Mouse (Mus musculus) midbrain, postnatal 0 days (tissue): ENCODE data around the gene Adcy6. TPM values are rescaled to one million over a fixed set of nuclear protein-coding genes. Genes with fewer than 3 reads are reported as not detected.
A peak's percentile ranks its signal among the peaks of the same experiment; 100 is the strongest.

Source experiments
- ATAC-seq: fragments of 200-750 bp; cut with Nextera tagmentation; 2 replicates; pipeline ENCODE4 v1.8.0; 2017; ENCODE audit warnings: moderate number of reproducible peaks, mild to moderate bottlenecking, moderate TSS enrichment, moderate library complexity; ENCODE audit not compliant: low FRiP score
- DNase-seq: peaks from one replicate; pipeline ENCODE4 v3.0.0-alpha.2; 2015; ENCODE audit warnings: low spot score
- H3K27ac ChIP-seq: fragments of 300-500 bp; sonication (generic); 2 replicates; pipeline ENCODE4 v1.5.1; 2014; ENCODE audit warnings: low read depth, mild to moderate bottlenecking, low read length, mixed read lengths
- H3K27me3 ChIP-seq: fragments of 300-500 bp; sonication (generic); 2 replicates; pipeline ENCODE4 v1.6.1; 2014; ENCODE audit warnings: low read length, control low read depth, mixed read lengths; ENCODE audit not compliant: insufficient read depth
- H3K36me3 ChIP-seq: fragments of 300-500 bp; sonication (generic); 2 replicates; pipeline ENCODE4 v1.6.1; 2014; ENCODE audit warnings: low read length, control low read depth, mixed read lengths; ENCODE audit not compliant: insufficient read depth
- H3K4me1 ChIP-seq: fragments of 300-500 bp; sonication (generic); 2 replicates; pipeline ENCODE4 v1.6.1; 2014; ENCODE audit warnings: mild to moderate bottlenecking, control low read depth, antibody characterized with exemption, low read length, mixed read lengths; ENCODE audit not compliant: insufficient read depth
- H3K4me2 ChIP-seq: fragments of 300-500 bp; sonication (generic); 2 replicates; pipeline ENCODE4 v1.6.1; 2014; ENCODE audit warnings: low read depth, mild to moderate bottlenecking, low read length, mixed read lengths; ENCODE audit not compliant: poor library complexity, severe bottlenecking
- H3K4me3 ChIP-seq: fragments of 300-500 bp; sonication (generic); 2 replicates; pipeline ENCODE4 v1.5.1; 2014; ENCODE audit warnings: low read depth, mild to moderate bottlenecking, low read length, moderate library complexity
- H3K9ac ChIP-seq: fragments of 300-500 bp; sonication (generic); replicated peaks from 2 replicates; pipeline ENCODE4 v1.6.1; 2014; ENCODE audit warnings: mild to moderate bottlenecking, low read length, moderate library complexity, mixed read lengths; ENCODE audit not compliant: poor library complexity, severe bottlenecking
- H3K9me3 ChIP-seq: fragments of 300-500 bp; sonication (generic); 2 replicates; pipeline ENCODE4 v1.6.1; 2016; ENCODE audit warnings: low read length, control low read depth
- CTCF ChIP-seq: IDR thresholded peaks from 2 replicates; pipeline ENCODE4 v1.5.1; 2016; ENCODE audit warnings: antibody characterized with exemption, mild to moderate bottlenecking
- WGBS: fragments of 180-500 bp; shearing (Covaris S2); extraction: QIAGEN DNeasy Blood & Tissue Kit; methylation state at CpG from one replicate; pipeline ENCODE4 v1.1.7; 2014; 5-methylcytosine and 5-hydroxymethylcytosine counted together
- polyA plus RNA-seq: library from polyadenylated mRNA; unstranded; fragments of >200 nt; fragmentation: Nextera tagmentation; extraction: Ambion mirVana; gene quantifications from 2 replicates; pipeline ENCODE4 v1.2.1, GENCODE M21; 2015
- total RNA-seq: library from RNA; depleted of rRNA; stranded (reverse); fragments of >200 nt; gene quantifications from 2 replicates; pipeline ENCODE4 v1.2.3, GENCODE M21; 2014

Gene Adcy6
- total and polyA plus RNA-seq, 2 experiments from 2014 or later: 5.5 to 38.0 TPM

DNA sequence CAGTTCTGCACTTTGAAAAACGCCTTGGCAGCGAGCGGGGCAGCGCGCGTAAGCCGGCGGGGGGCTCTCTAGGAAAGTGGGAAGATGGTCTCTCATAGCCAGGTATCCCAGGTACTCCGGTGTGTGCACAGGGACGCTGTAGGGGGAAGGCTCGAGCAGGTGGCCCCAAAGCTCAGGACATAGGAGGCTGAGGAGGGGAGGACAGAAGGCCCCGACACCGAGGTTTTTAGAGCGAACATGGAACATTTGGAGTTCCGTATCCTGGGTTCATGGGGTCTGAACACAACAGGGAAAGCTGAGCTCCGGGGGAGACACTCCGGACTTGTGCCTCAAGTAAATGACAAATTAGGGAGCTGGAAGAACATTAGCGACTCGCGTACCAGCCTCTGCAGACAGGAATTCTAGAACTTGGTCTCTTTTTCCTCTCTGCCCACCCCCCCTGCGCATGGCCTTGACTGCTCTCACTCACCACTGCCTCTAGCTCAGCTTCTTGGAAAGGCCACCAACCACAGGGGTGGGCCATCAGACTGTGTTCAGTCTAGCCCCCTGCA is 25.5 kb upstream of the Adcy6 start:
- TF ChIP-seq CTCF: peak; percentile 42
- peaks cover 8% of the 10 kb centered on the region; the same call in 1 of the 2 replicates for H3K36me3 ChIP-seq
- H3K4me3 ChIP-seq: peak overlapping the region; percentile 68
- ATAC-seq: no peak
- H3K27me3 ChIP-seq: no peaks in the 10 kb centered on the region
- peak; percentile 43 for DNase-seq
- WGBS: under 1% methylated on average over 21 of the region's 21 CpGs
- H3K4me1 ChIP-seq: peaks cover 17% of the 10 kb centered on the region
- H3K4me2 ChIP-seq: peak overlapping the region; percentile 88
- peak overlapping the region; percentile 98 for H3K27ac ChIP-seq
- H3K9ac ChIP-seq: peak overlapping the region; percentile 93
- no peaks in the 10 kb centered on the region for H3K9me3 ChIP-seq

- peak overlapping the region; percentile 68 for H3K4me3 ChIP-seq
- H3K4me1 ChIP-seq: peaks cover 17% of the 10 kb centered on the region
- peak; percentile 44 for ATAC-seq
- no peaks in the 10 kb centered on the region for H3K27me3 ChIP-seq
- peaks cover under 1% of the 10 kb centered on the region; the same call in 1 of the 2 replicates for H3K36me3 ChIP-seq
- peak; percentile 72 for DNase-seq
- peak overlapping the region; percentile 93 for H3K9ac ChIP-seq
- peak overlapping the region; percentile 98 for H3K27ac ChIP-seq
- WGBS: 1% methylated on average over 47 of the region's 65 CpGs
- peak overlapping the region; percentile 88 for H3K4me2 ChIP-seq
- H3K9me3 ChIP-seq: no peaks in the 10 kb centered on the region
- no peak for TF ChIP-seq CTCF
These were observed 24.7 kb upstream of the Adcy6 start for GRCm38 (mm10) chr15:98634541-98635081.

- H3K36me3 ChIP-seq: no peaks in the 10 kb centered on the region
- peak overlapping the region; percentile 98 for H3K27ac ChIP-seq
- H3K9me3 ChIP-seq: no peaks in the 10 kb centered on the region
- peak; percentile 14 for DNase-seq
- H3K4me3 ChIP-seq: peak overlapping the region; percentile 68
- no peak for TF ChIP-seq CTCF
- WGBS: under 1% methylated on average over 25 of the region's 25 CpGs
- no peaks in the 10 kb centered on the region for H3K27me3 ChIP-seq
- peak overlapping the region; percentile 93 for H3K9ac ChIP-seq
- peaks cover 17% of the 10 kb centered on the region for H3K4me1 ChIP-seq
- no peak for ATAC-seq
- H3K4me2 ChIP-seq: peak overlapping the region; percentile 88
These were observed 24.1 kb upstream of the Adcy6 start for GRCm38 (mm10) chr15:98633822-98634470.

GRCm38 (mm10) chr15:98632921-98633320 is 23.0 kb upstream of the Adcy6 start:
- no peaks in the 10 kb centered on the region for H3K9me3 ChIP-seq
- no peaks in the 10 kb centered on the region for H3K36me3 ChIP-seq
- no peak for DNase-seq
- peak overlapping the region; percentile 88 for H3K4me2 ChIP-seq
- ATAC-seq: no peak
- peaks cover 25% of the 10 kb centered on the region for H3K4me1 ChIP-seq
- no peak for TF ChIP-seq CTCF
- peak overlapping the region; percentile 98 for H3K27ac ChIP-seq
- WGBS: 2% methylated on average over 4 of the region's 4 CpGs
- no peaks in the 10 kb centered on the region for H3K27me3 ChIP-seq
- peak overlapping the region; percentile 93 for H3K9ac ChIP-seq
- peak overlapping the region; percentile 68 for H3K4me3 ChIP-seq

DNA sequence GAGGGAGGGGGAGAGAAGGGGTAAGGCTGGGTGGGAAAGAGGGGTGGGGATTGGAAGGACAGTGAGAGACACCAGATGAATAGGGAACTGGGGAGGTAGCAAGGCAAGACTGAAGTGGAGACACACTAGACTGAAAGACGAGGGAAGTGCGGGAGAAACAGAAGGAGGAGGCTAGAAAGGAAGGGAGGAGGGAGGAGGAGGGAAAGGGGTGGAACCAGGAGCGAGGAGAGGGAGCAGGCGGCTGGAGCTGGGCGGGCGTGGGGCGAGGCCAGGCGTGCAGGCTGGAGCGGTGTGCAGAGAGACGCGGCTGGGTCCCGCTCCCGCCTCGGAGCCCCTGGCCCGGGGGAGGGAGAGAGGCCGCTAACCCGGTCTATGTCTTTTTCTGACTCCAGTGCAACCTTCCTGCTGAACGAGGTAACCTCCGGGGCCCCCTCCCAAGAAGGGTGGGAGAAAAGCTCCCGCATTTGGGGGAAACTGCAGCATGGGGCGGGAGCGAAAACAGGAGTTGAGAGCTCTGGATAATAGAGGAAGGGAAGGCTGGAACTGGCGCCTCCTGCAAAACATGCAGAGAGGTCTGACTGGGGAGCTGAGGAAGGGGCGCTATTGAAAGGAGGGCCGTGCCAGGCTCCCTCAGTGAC is 22.4 kb upstream of the Adcy6 start:
- under 1% methylated on average over 25 of the region's 25 CpGs for WGBS
- Histone ChIP-seq H3K9me3 (no peaks in the 10 kb centered on the region), H3K36me3 (no peaks in the 10 kb centered on the region), H3K27ac (peak overlapping the region; percentile 98), H3K9ac (peak overlapping the region; percentile 93), H3K27me3 (no peaks in the 10 kb centered on the region), H3K4me3 (peak overlapping the region; percentile 68), H3K4me2 (peak overlapping the region; percentile 88), H3K4me1 (peaks cover 24% of the 10 kb centered on the region)
- TF ChIP-seq CTCF: no peak
- DNase-seq: peak; percentile 62
- no peak; the same call in 1 of the 2 replicates for ATAC-seq
